23 mouse cellular contexts compared by ENCODE assay signal in the genomic region with DNA sequence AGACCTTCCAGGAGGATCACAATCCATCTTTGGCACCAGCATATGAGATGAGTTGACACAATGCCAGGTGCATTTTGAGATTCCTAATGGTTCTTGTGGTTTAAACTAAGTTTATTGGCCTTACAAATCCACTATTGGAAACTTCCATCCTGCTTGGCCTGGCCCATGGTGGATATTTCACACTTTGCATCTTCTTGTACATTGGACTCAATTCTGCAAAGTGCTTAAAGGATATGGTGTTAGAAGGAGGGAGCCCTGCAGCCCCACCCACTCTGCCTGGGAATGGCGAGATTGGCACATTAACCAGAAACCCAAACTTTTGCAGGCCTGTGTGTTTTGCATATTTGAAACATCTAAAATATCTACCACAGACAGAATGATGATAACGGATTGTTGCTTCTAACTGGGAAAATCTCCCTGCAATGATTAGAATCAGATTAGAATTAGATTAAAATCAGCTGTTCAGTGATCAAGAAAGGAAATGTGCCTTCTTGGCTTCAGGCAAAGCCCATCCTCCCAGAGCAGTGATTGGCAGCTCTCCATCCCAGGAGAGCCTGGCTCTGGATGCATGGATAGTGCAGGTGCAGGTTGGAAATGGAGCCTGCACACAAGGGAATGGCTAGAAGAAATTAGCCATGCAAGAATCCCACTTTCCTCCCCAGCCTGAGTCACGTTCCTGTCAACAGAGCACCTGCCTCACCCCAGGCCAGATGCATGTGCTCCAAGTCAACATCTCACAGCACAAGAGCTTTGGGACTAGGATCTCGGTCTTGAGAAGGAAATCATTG.
DNase-seq lines count a peak whose midpoint lies in the region; ATAC-seq and TF ChIP-seq lines count a peak whose summit lies in the region.
"Had no signal": no experiment of that assay in that cellular context is flagged by ENCODE, and none has a peak within 500 bp of the region (broad histone marks: within the 10 kb centered on the region; RNA-seq: fewer than 3 reads in every experiment).

No protein-coding gene starts in this region.

- H3K27me3 ChIP-seq in limb, embryonic 15.5 days, result no peaks in the 10 kb centered on the region
- no peaks in the 10 kb centered on the region for H3K27me3 ChIP-seq in neural tube, embryonic 15.5 days (replicated peaks)
- H3K27me3 ChIP-seq: forebrain, embryonic 12.5 days; neural tube, embryonic 13.5 days; stomach, embryonic 15.5 days had no signal

- H3K9ac ChIP-seq in limb, embryonic 15.5 days, result no peak overlapping the region
- H3K9ac ChIP-seq in neural tube, embryonic 15.5 days (replicated peaks), result no peak overlapping the region
- H3K9ac ChIP-seq: forebrain, embryonic 12.5 days; liver, postnatal 0 days; neural tube, embryonic 13.5 days; stomach, embryonic 15.5 days had no signal

- peak overlapping the region; percentile 46 for H3K27ac ChIP-seq in embryonic fibroblast, embryonic 13.5 days (ENCODE audit: insufficient read depth, low read length)
- peak overlapping the region; percentile 17; the same call in 1 of the 2 replicates for H3K27ac ChIP-seq in limb, embryonic 15.5 days
- no peak overlapping the region for H3K27ac ChIP-seq in neural tube, embryonic 15.5 days (replicated peaks)
- H3K27ac ChIP-seq: forebrain, embryonic 12.5 days; heart, embryonic 10.5 days; neural tube, embryonic 13.5 days; stomach, embryonic 15.5 days had no signal

- H3K4me1 ChIP-seq in embryonic fibroblast, embryonic 13.5 days (ENCODE audit: control insufficient read depth, insufficient read depth, low read length), result peaks cover 9% of the 10 kb centered on the region
- H3K4me1 ChIP-seq in limb, embryonic 15.5 days, result peaks cover 6% of the 10 kb centered on the region; the same call in 1 of the 2 replicates
- H3K4me1 ChIP-seq in neural tube, embryonic 15.5 days, result no peaks in the 10 kb centered on the region
- H3K4me1 ChIP-seq: forebrain, embryonic 12.5 days; neural tube, embryonic 13.5 days; stomach, embryonic 15.5 days had no signal

- peak; percentile 16 for DNase-seq in left cerebral cortex, postnatal 4 days
- DNase-seq in left cerebral cortex, adult 9 months (ENCODE audit: low spot score in 2 of 2), result no peak
- DNase-seq in brain, embryonic 14.5 days (ENCODE audit: low read depth), result peak; percentile 34
- no peak for DNase-seq in retina, postnatal 1 day
- DNase-seq in heart, postnatal 10 days, result no peak
- DNase-seq: B cell, adult 2 months; cerebellum, adult 8-10 months; gastrocnemius, postnatal 36 days; heart, postnatal 14 days; kidney, adult 2 months; kidney, postnatal 10 days; liver, postnatal 0 days; lung, postnatal 10 days; right cerebral cortex, postnatal 14 days; thymus, adult 18-20 months had no signal

- no peak for TF ChIP-seq CTCF in brain, embryonic 14.5 days (IDR thresholded peaks at IDR 0.05; ENCODE audit: borderline replicate concordance, extremely low read depth, insufficient read depth, insufficient read length)
- TF ChIP-seq CTCF in embryonic fibroblast, embryonic 13.5 days (IDR thresholded peaks at IDR 0.05; ENCODE audit: borderline replicate concordance, insufficient read depth, low read length), result no peak

- no peak overlapping the region for H3K4me2 ChIP-seq in limb, embryonic 15.5 days
- H3K4me2 ChIP-seq in neural tube, embryonic 15.5 days, result no peak overlapping the region
- H3K4me2 ChIP-seq: forebrain, embryonic 12.5 days; neural tube, embryonic 13.5 days; stomach, embryonic 15.5 days had no signal

- no peak overlapping the region for H3K4me3 ChIP-seq in embryonic fibroblast, embryonic 13.5 days (ENCODE audit: insufficient read depth, low read length)
- H3K4me3 ChIP-seq in limb, embryonic 15.5 days, result no peak overlapping the region
- H3K4me3 ChIP-seq in neural tube, embryonic 15.5 days (replicated peaks), result no peak overlapping the region
- H3K4me3 ChIP-seq: forebrain, embryonic 12.5 days; heart, embryonic 10.5 days; neural tube, embryonic 13.5 days; stomach, embryonic 15.5 days had no signal

- intact Hi-C loops in left cerebral cortex, postnatal 4 days (cut with DNase I), result no loop called here
- intact Hi-C loops in heart, postnatal 10 days (cut with DNase I), result loop anchor here (10.0 kb wide), 1 partner anchor 958 kb away; no protein-coding TSS in a partner anchor

- no peaks in the 10 kb centered on the region for H3K36me3 ChIP-seq in limb, embryonic 15.5 days
- no peaks in the 10 kb centered on the region for H3K36me3 ChIP-seq in neural tube, embryonic 15.5 days
- H3K36me3 ChIP-seq: forebrain, embryonic 12.5 days; heart, embryonic 10.5 days; neural tube, embryonic 13.5 days; stomach, embryonic 15.5 days had no signal

- WGBS in limb, embryonic 15.5 days, result 41% methylated on average over 4 of the region's 4 CpGs
- 67% methylated on average over 4 of the region's 4 CpGs for whole genome bisulfite sequencing in neural tube, embryonic 15.5 days

- no peak for TF ChIP-seq POLR2A in brain, embryonic 14.5 days (IDR thresholded peaks at IDR 0.05; ENCODE audit: borderline replicate concordance, extremely low read depth, insufficient read depth, insufficient read length, poor library complexity, severe bottlenecking)
- TF ChIP-seq POLR2A in embryonic fibroblast, embryonic 13.5 days (IDR thresholded peaks at IDR 0.05; ENCODE audit: low read depth, low read length), result no peak

- H3K9me3 ChIP-seq in limb, embryonic 15.5 days, result no peaks in the 10 kb centered on the region
- H3K9me3 ChIP-seq in neural tube, embryonic 15.5 days (replicated peaks), result no peaks in the 10 kb centered on the region
- H3K9me3 ChIP-seq: forebrain, embryonic 12.5 days; heart, embryonic 10.5 days; neural tube, embryonic 13.5 days; stomach, embryonic 15.5 days had no signal

- peak; percentile 74; the same call in 1 of the 2 replicates for ATAC-seq in limb, embryonic 15.5 days (ENCODE audit: insufficient number of reproducible peaks, low FRiP score, low TSS enrichment, low read depth)
- no peak for ATAC-seq in neural tube, embryonic 15.5 days (ENCODE audit: low FRiP score)
- ATAC-seq: inflammation-experienced regulatory T-cells, adult 6 months; liver, postnatal 0 days had no signal

Comparison
In these comparisons a context has a peak if more than half of its experiments do, and no peak if none do; other contexts are left out.
1. DNase-seq: peak in left cerebral cortex, postnatal 4 days (single experiment) and brain, embryonic 14.5 days (single experiment); none in left cerebral cortex, adult 9 months (0 of 2), retina, postnatal 1 day (single experiment) and heart, postnatal 10 days (0 of 2).